Mouse (Mus musculus) heart, postnatal 0 days (tissue): ENCODE data around the gene Myh3.

ENCODE experiments used
- CTCF ChIP-seq: IDR thresholded peaks from 2 replicates; pipeline ENCODE4 v1.5.1; 2016; ENCODE audit warnings: antibody characterized with exemption, control low read depth, low read depth
- EP300 ChIP-seq: IDR thresholded peaks from 2 replicates; pipeline ENCODE4 v1.6.1; 2016; ENCODE audit warnings: antibody characterized with exemption, low read depth

DNA sequence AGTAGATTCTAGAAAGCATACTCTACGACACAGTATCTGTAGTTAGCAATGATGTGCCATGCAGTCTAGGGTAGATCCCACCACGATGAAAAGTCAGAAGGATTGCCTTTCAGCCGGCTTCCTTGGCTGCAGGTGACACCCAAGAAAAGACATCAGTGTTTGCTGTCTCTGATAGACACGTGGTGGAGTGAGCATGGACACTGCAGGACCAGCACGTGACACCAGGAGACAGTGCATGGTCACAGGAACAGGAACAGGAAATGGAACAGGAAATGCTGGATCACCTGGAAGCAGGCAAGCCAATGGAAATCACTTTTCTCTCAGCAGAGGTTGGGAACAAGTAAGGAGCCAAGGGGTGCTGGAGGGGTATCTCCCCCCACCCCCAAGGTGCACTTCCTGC, 65.0 kb downstream of the Myh3 start:
- no peak for TF ChIP-seq EP300
- TF ChIP-seq CTCF = no peak
